Mouse (Mus musculus): Measurements from ENCODE around the gene Ifi202b. TPM values are rescaled to one million over a fixed set of nuclear protein-coding genes. Genes with fewer than 3 reads are reported as not detected.

The Ifi202b gene
- polyA plus RNA-seq (2015; fragmentation: Nextera tagmentation; extraction: Ambion mirVana) = not detected in 2 replicates

GRCm38 (mm10) chr1:173982694-173983305 is at the start of gene Ifi202b:
Gene Ifi202b, minus strand, starts transcription at chr1:173982744.

GRCm38 (mm10) chr1:174031698-174032097 is 49.2 kb upstream of the Ifi202b start, which contains the start of gene Ifi205:
Gene Ifi205, minus strand, starts transcription at chr1:174031810.

DNA sequence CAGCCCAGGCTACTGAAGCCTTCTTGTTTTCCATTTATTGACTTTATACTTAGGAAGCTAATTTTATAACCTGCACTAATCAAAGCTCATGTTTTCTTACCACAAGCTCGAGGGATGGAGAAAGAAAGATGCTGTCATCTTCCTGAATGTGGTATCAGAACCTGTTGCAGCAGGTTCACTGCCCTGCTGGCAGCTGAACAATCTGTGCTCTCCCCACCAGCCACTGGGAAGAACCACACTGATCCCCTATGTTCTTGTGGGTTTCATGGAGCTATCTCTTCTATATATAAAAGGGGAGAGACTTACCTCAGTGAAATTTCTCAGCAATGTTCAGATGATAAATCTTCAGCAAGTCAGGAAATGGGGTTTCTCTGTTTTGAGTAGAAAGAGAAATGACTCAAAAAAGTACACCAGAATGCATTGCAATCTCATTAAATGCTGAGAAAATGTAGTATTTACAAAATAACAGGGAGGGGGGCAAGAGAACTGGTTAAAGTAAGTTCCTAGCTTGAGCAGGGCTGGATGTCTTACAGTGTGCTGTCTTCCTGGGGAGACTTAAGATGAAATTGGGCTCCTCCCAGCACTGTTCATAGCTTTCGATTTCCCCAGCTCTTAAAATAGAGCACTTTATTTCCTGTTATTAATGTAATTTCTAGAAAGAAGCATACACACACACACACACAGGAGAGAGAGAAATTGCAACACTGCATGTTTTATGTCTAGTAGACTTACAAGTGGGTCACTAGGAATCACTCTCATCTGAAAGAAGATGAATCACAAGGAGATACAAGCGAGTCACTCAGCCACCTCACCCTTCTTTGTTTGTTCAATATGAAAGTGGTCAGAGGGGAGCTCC is 40.4 kb downstream of the Ifi202b start, which contains the start of the genes Mndal and Ifi203:
Gene Mndal (minus strand): TSS at position 568 of the 856 bp plus-strand sequence.
Gene Ifi203 (minus strand): TSS at position 749 of the 856 bp plus-strand sequence.

Other genes with a start within 250 kb of the Ifi202b start
- 0.41 and 0.61 TPM in 2 replicates for gene Ifi207, start 241.0 kb downstream of the Ifi202b start, polyA plus RNA-seq (2015; fragmentation: Nextera tagmentation; extraction: Ambion mirVana)
- 1.4 and 1.5 TPM in 2 replicates for gene Ifi204, start 215.8 kb downstream of the Ifi202b start, polyA plus RNA-seq (2015; fragmentation: Nextera tagmentation; extraction: Ambion mirVana)
- 0.77 and 0.89 TPM in 2 replicates for gene Ifi211, start 69.7 kb downstream of the Ifi202b start, polyA plus RNA-seq (2015; fragmentation: Nextera tagmentation; extraction: Ambion mirVana)
- gene Mndal, start 40.3 kb downstream of the Ifi202b start, polyA plus RNA-seq (2015; fragmentation: Nextera tagmentation; extraction: Ambion mirVana) = 2.5 TPM in 2 replicates
- 0.94 and 2.3 TPM in 2 replicates for gene Ifi203, start 40.1 kb downstream of the Ifi202b start, polyA plus RNA-seq (2015; fragmentation: Nextera tagmentation; extraction: Ambion mirVana)
- gene Ifi205, start 49.1 kb upstream of the Ifi202b start, polyA plus RNA-seq (2015; fragmentation: Nextera tagmentation; extraction: Ambion mirVana) = 0.12 TPM in 1 of 2 replicates, not detected in the other
- gene Olfr433, start 58.0 kb upstream of the Ifi202b start, polyA plus RNA-seq (2015; fragmentation: Nextera tagmentation; extraction: Ambion mirVana) = not detected in 2 replicates
- gene Olfr432, start 66.5 kb upstream of the Ifi202b start, polyA plus RNA-seq (2015; fragmentation: Nextera tagmentation; extraction: Ambion mirVana) = not detected in 2 replicates
- gene Olfr430, start 83.9 kb upstream of the Ifi202b start, polyA plus RNA-seq (2015; fragmentation: Nextera tagmentation; extraction: Ambion mirVana) = not detected in 2 replicates
- gene Olfr429, start 101.6 kb upstream of the Ifi202b start, polyA plus RNA-seq (2015; fragmentation: Nextera tagmentation; extraction: Ambion mirVana) = not detected in 2 replicates
- gene Olfr427, start 114.1 kb upstream of the Ifi202b start, polyA plus RNA-seq (2015; fragmentation: Nextera tagmentation; extraction: Ambion mirVana) = not detected in 2 replicates
- gene Olfr231, start 138.4 kb upstream of the Ifi202b start, polyA plus RNA-seq (2015; fragmentation: Nextera tagmentation; extraction: Ambion mirVana) = not detected in 2 replicates
- not detected in 2 replicates for gene Olfr424, start 148.8 kb upstream of the Ifi202b start, polyA plus RNA-seq (2015; fragmentation: Nextera tagmentation; extraction: Ambion mirVana)
- gene Olfr420, start 172.9 kb upstream of the Ifi202b start, polyA plus RNA-seq (2015; fragmentation: Nextera tagmentation; extraction: Ambion mirVana) = not detected in 2 replicates
- not detected in 2 replicates for gene Spta1, start 190.0 kb upstream of the Ifi202b start, polyA plus RNA-seq (2015; fragmentation: Nextera tagmentation; extraction: Ambion mirVana)